Mouse (Mus musculus): ENCODE data around the gene Rcor2.

- TF ChIP-seq POLR2A (IDR thresholded peaks at IDR 0.05; ENCODE audit: borderline replicate concordance, control insufficient read depth, low read depth, low read length) (no peak), CTCF (IDR thresholded peaks at IDR 0.05; ENCODE audit: control insufficient read depth, insufficient read depth, low read length) (no peak)
Measured at GRCm38 (mm10) chr19:7289767-7290166, 22.6 kb downstream of the Rcor2 start.

Data from bone marrow, adult 2 months (tissue).